ENCODE assay signal across 11 mouse cellular contexts in genomic region chr8:94375551-94375991, GRCm38 (mm10). TPM values are rescaled to one million over a fixed set of nuclear protein-coding genes. Genes with fewer than 3 reads are reported as not detected.
DNase-seq lines count a peak whose midpoint lies in the region; ATAC-seq and TF ChIP-seq lines count a peak whose summit lies in the region.
"Had no signal": no experiment of that assay in that cellular context is flagged by ENCODE, and none has a peak within 500 bp of the region (broad histone marks: within the 10 kb centered on the region; RNA-seq: fewer than 3 reads in every experiment).

No protein-coding gene starts in this region.

- H3K27ac ChIP-seq in kidney, postnatal 0 days: no peak overlapping the region
- H3K27ac ChIP-seq in intestine, embryonic 15.5 days: peak overlapping the region; percentile 17; the same call in 1 of the 2 replicates
- H3K27ac ChIP-seq in embryonic facial prominence, embryonic 10.5 days (replicated peaks): no peak overlapping the region
- H3K27ac ChIP-seq: midbrain, embryonic 13.5 days had no signal

- no peak overlapping the region for H3K4me3 ChIP-seq in kidney, postnatal 0 days (replicated peaks; ENCODE audit: low read depth, low read length)
- H3K4me3 ChIP-seq in intestine, embryonic 15.5 days (replicated peaks): no peak overlapping the region
- H3K4me3 ChIP-seq in embryonic facial prominence, embryonic 10.5 days: no peak overlapping the region
- H3K4me3 ChIP-seq: midbrain, embryonic 13.5 days had no signal

- no peaks in the 10 kb centered on the region for H3K9me3 ChIP-seq in kidney, postnatal 0 days (replicated peaks; ENCODE audit: low read length)
- H3K9me3 ChIP-seq in intestine, embryonic 15.5 days: no peaks in the 10 kb centered on the region
- H3K9me3 ChIP-seq in embryonic facial prominence, embryonic 10.5 days: no peaks in the 10 kb centered on the region
- H3K9me3 ChIP-seq: midbrain, embryonic 13.5 days had no signal

- no peak overlapping the region for H3K4me2 ChIP-seq in kidney, postnatal 0 days (ENCODE audit: low read length)
- no peak overlapping the region for H3K4me2 ChIP-seq in intestine, embryonic 15.5 days (replicated peaks)
- H3K4me2 ChIP-seq: midbrain, embryonic 13.5 days had no signal

- no peak overlapping the region for H3K9ac ChIP-seq in kidney, postnatal 0 days (ENCODE audit: low read depth, low read length)
- no peak overlapping the region for H3K9ac ChIP-seq in intestine, embryonic 15.5 days
- H3K9ac ChIP-seq: midbrain, embryonic 13.5 days had no signal

- H3K27me3 ChIP-seq in kidney, postnatal 0 days (ENCODE audit: insufficient read depth, low read length): no peaks in the 10 kb centered on the region
- H3K27me3 ChIP-seq in intestine, embryonic 15.5 days (replicated peaks): no peaks in the 10 kb centered on the region
- no peaks in the 10 kb centered on the region for H3K27me3 ChIP-seq in embryonic facial prominence, embryonic 10.5 days (replicated peaks; ENCODE audit: low read depth, poor library complexity, severe bottlenecking)
- H3K27me3 ChIP-seq: midbrain, embryonic 13.5 days had no signal

- TF ChIP-seq CTCF in kidney, postnatal 0 days (IDR thresholded peaks at IDR 0.05; ENCODE audit: low read depth): no peak

- H3K36me3 ChIP-seq in kidney, postnatal 0 days (ENCODE audit: insufficient read depth, low read length): no peaks in the 10 kb centered on the region
- no peaks in the 10 kb centered on the region for H3K36me3 ChIP-seq in intestine, embryonic 15.5 days
- H3K36me3 ChIP-seq in embryonic facial prominence, embryonic 10.5 days (replicated peaks): no peaks in the 10 kb centered on the region
- H3K36me3 ChIP-seq: midbrain, embryonic 13.5 days had no signal

- WGBS in kidney, postnatal 0 days: 43% methylated on average over 3 of the region's 3 CpGs
- 38% methylated on average over 3 of the region's 3 CpGs for WGBS in intestine, embryonic 15.5 days
- 72% methylated on average over 3 of the region's 3 CpGs for WGBS in embryonic facial prominence, embryonic 10.5 days

- DNase-seq in kidney, postnatal 0 days (ENCODE audit: low spot score): no peak
- no peak for DNase-seq in kidney, adult 8-10 months
- DNase-seq in MEL-GATA-1-ER (ENCODE audit: extremely low read depth, low read depth): peak; percentile 73
- DNase-seq in naive thymus-derived CD4-positive, alpha-beta T cell, adult 2 months (ENCODE audit: low read depth): peak; percentile 68
- DNase-seq in embryonic facial prominence, embryonic 10.5 days (ENCODE audit: low spot score): no peak
- no peak for DNase-seq in neural tube, embryonic 10.5 days (ENCODE audit: extremely low spot score, low spot score)
- DNase-seq: cerebellum, adult 18-20 months; kidney, postnatal 14 days had no signal

- 0 out of 2 replicates have a peak, but pooled peaks have one; percentile 8 for ATAC-seq in kidney, postnatal 0 days (replicated peaks; ENCODE audit: low FRiP score, low read depth)
- peak; percentile 20; the same call in 1 of the 2 replicates for ATAC-seq in intestine, embryonic 15.5 days
- no peak for ATAC-seq in monocyte, adult 5-6 weeks (replicated peaks; ENCODE audit: insufficient number of reproducible peaks, low FRiP score, low TSS enrichment, poor library complexity, severe bottlenecking)
- ATAC-seq: midbrain, embryonic 13.5 days had no signal

- 0 out of 2 replicates have a peak, but pooled peaks cover 2% of the 10 kb centered on the region for H3K4me1 ChIP-seq in kidney, postnatal 0 days (replicated peaks; ENCODE audit: insufficient read depth, low read length)
- H3K4me1 ChIP-seq in intestine, embryonic 15.5 days (replicated peaks): peaks cover 6% of the 10 kb centered on the region; the same call in 1 of the 2 replicates
- no peaks in the 10 kb centered on the region; the same call in 1 of the 2 replicates for H3K4me1 ChIP-seq in embryonic facial prominence, embryonic 10.5 days
- H3K4me1 ChIP-seq: midbrain, embryonic 13.5 days had no signal

RNA-seq across cellular contexts. Expression of gene Herpud1, which starts 10.7 kb away (rescaled TPM):
- 95.8 and 100 TPM in 2 replicates for polyA plus RNA-seq in kidney, postnatal 0 days (2015; fragmentation: Nextera tagmentation; extraction: Ambion mirVana)
- polyA plus RNA-seq in intestine, embryonic 15.5 days (2015; fragmentation: Nextera tagmentation; extraction: Ambion mirVana): 115 and 138 TPM in 2 replicates
- polyA plus RNA-seq in embryonic facial prominence, embryonic 10.5 days (2016; fragmentation: Nextera tagmentation; extraction: Ambion mirVana): 53.2 and 58.8 TPM in 2 replicates
- total RNA-seq in monocyte, adult 5-6 weeks (2017): 155 to 165 TPM (median 163 TPM) in 3 replicates

RNA-seq across cellular contexts. Expression of gene Slc12a3, which starts 46.6 kb away (rescaled TPM):
- 44.6 and 45.6 TPM in 2 replicates for polyA plus RNA-seq in kidney, postnatal 0 days (2015; fragmentation: Nextera tagmentation; extraction: Ambion mirVana)
- polyA plus RNA-seq in intestine, embryonic 15.5 days (2015; fragmentation: Nextera tagmentation; extraction: Ambion mirVana): 0.06 and 0.10 TPM in 2 replicates
- 0.05 TPM in 1 of 2 replicates, not detected in the other for polyA plus RNA-seq in embryonic facial prominence, embryonic 10.5 days (2016; fragmentation: Nextera tagmentation; extraction: Ambion mirVana)
- total RNA-seq in monocyte, adult 5-6 weeks (2017): 0.49 to 1.2 TPM in 2 of 3 replicates, not detected in the other

RNA-seq across cellular contexts. Expression of gene Nlrc5, which starts 58.6 kb away (rescaled TPM):
- polyA plus RNA-seq in kidney, postnatal 0 days (2015; fragmentation: Nextera tagmentation; extraction: Ambion mirVana): 0.23 and 0.28 TPM in 2 replicates
- polyA plus RNA-seq in intestine, embryonic 15.5 days (2015; fragmentation: Nextera tagmentation; extraction: Ambion mirVana): 0.21 and 0.33 TPM in 2 replicates
- 0.06 TPM in 1 of 2 replicates, not detected in the other for polyA plus RNA-seq in embryonic facial prominence, embryonic 10.5 days (2016; fragmentation: Nextera tagmentation; extraction: Ambion mirVana)
- total RNA-seq in monocyte, adult 5-6 weeks (2017): 77.4 to 130 TPM (median 92.6 TPM) in 3 replicates

Comparison
In these comparisons a context has a peak if more than half of its experiments do, and no peak if none do; other contexts are left out.
1. DNase-seq: peak in MEL-GATA-1-ER (single experiment) and naive thymus-derived CD4-positive, alpha-beta T cell, adult 2 months (single experiment); none in kidney, postnatal 0 days (single experiment), kidney, adult 8-10 months (0 of 2), embryonic facial prominence, embryonic 10.5 days (single experiment) and neural tube, embryonic 10.5 days (single experiment).
2. RNA of gene Slc12a3, which starts 46.6 kb away (polyA plus RNA-seq): 44.6 to 45.6 TPM in kidney, postnatal 0 days; 0.06 to 0.10 TPM in intestine, embryonic 15.5 days and 0.05 TPM in embryonic facial prominence, embryonic 10.5 days; every median in the first group is over 10 times any median in the second.